Mouse (Mus musculus) lung, postnatal 0 days (tissue): ENCODE measurements around the gene Hoxd10.

Source experiments
- CTCF ChIP-seq: IDR thresholded peaks from 2 replicates; pipeline ENCODE4 v1.5.1; 2016; ENCODE audit warnings: antibody characterized with exemption, mild to moderate bottlenecking
- EP300 ChIP-seq: IDR thresholded peaks from 2 replicates; pipeline ENCODE4 v1.6.1; 2016; ENCODE audit warnings: antibody characterized with exemption, mild to moderate bottlenecking, control low read depth

GRCm38 (mm10) chr2:74653781-74654535 is 37.8 kb upstream of the Hoxd10 start:
- TF ChIP-seq CTCF (no peak), EP300 (no peak)
